Mouse (Mus musculus) CH12.LX (cell line): ENCODE measurements around the gene Det1.

ENCODE experiments used
- CHD2 ChIP-seq: IDR thresholded peaks from 2 replicates; pipeline ENCODE4 v1.6.1; 2011; ENCODE audit warnings: low read length, improper control_type of control experiment
- HCFC1 ChIP-seq: IDR thresholded peaks from 2 replicates; pipeline ENCODE4 v1.6.1; 2012; ENCODE audit warnings: low read depth, mild to moderate bottlenecking, inconsistent platforms, low read length, improper control_type of control experiment
- PAX5 ChIP-seq: IDR thresholded peaks from 2 replicates; pipeline ENCODE4 v1.6.1; 2012; ENCODE audit warnings: low read length, inconsistent platforms, mixed read lengths
- TBP ChIP-seq: conservative IDR thresholded peaks from 2 replicates; pipeline ENCODE4 v1.6.1; 2011; ENCODE audit warnings: low read depth, low read length, improper control_type of control experiment
- USF1 ChIP-seq: IDR thresholded peaks from 2 replicates; pipeline ENCODE4 v1.6.1; 2014; ENCODE audit warnings: low read depth, mild to moderate bottlenecking, inconsistent platforms, low read length, improper control_type of control experiment

- TF ChIP-seq HCFC1 (no peak), CHD2 (no peak), TBP (no peak), PAX5 (no peak), USF1 (no peak)
Measured at GRCm38 (mm10) chr7:78835656-78836055, 11.4 kb downstream of the Det1 start.
